Mouse (Mus musculus): Measurements from ENCODE around the gene Msmo1.
A peak's percentile ranks its signal among the peaks of the same experiment; 100 is the strongest.

Msmo1 gene

GRCm38 (mm10) chr8:64733271-64733943 is at the start of gene Msmo1:
Gene Msmo1, minus strand, starts transcription at chr8:64733792.
- DNase-seq (ENCODE audit: low spot score) = peak; percentile 98

GRCm38 (mm10) chr8:64781947-64782346 is 48.4 kb upstream of the Msmo1 start:
- DNase-seq (ENCODE audit: low spot score) = no peak

GRCm38 (mm10) chr8:64777925-64778324 is 44.3 kb upstream of the Msmo1 start:
- no peak for DNase-seq (ENCODE audit: low spot score)

- no peak for DNase-seq (ENCODE audit: low spot score)
Observed at GRCm38 (mm10) chr8:64774136-64774535, 40.5 kb upstream of the Msmo1 start.

- DNase-seq (ENCODE audit: low spot score) = no peak
Observed at GRCm38 (mm10) chr8:64770814-64771213, 37.2 kb upstream of the Msmo1 start.

- DNase-seq (ENCODE audit: low spot score) = no peak
Observed at GRCm38 (mm10) chr8:64769586-64769985, 36.0 kb upstream of the Msmo1 start.

- no peak for DNase-seq (ENCODE audit: low spot score)
Observed at GRCm38 (mm10) chr8:64768645-64769044, 35.1 kb upstream of the Msmo1 start.

GRCm38 (mm10) chr8:64767047-64767446 is 33.5 kb upstream of the Msmo1 start:
- DNase-seq (ENCODE audit: low spot score) = no peak

GRCm38 (mm10) chr8:64764075-64764474 is 30.5 kb upstream of the Msmo1 start:
- no peak for DNase-seq (ENCODE audit: low spot score)

- DNase-seq (ENCODE audit: low spot score) = no peak
Observed at GRCm38 (mm10) chr8:64762751-64763150, 29.2 kb upstream of the Msmo1 start.

- no peak for DNase-seq (ENCODE audit: low spot score)
Observed at GRCm38 (mm10) chr8:64761430-64761829, 27.8 kb upstream of the Msmo1 start.

GRCm38 (mm10) chr8:64757956-64758355 is 24.4 kb upstream of the Msmo1 start:
- DNase-seq (ENCODE audit: low spot score) = no peak

GRCm38 (mm10) chr8:64746215-64747058 is 12.8 kb upstream of the Msmo1 start:
- DNase-seq (ENCODE audit: low spot score) = no peak

- no peak for DNase-seq (ENCODE audit: low spot score)
Observed at GRCm38 (mm10) chr8:64740547-64741211, 7.1 kb upstream of the Msmo1 start.

GRCm38 (mm10) chr8:64738916-64739315 is 5.3 kb upstream of the Msmo1 start:
- DNase-seq (ENCODE audit: low spot score) = no peak

GRCm38 (mm10) chr8:64736767-64737323 is 3.3 kb upstream of the Msmo1 start:
- DNase-seq (ENCODE audit: low spot score) = no peak

GRCm38 (mm10) chr8:64735161-64735560 is 1.6 kb upstream of the Msmo1 start:
- DNase-seq (ENCODE audit: low spot score) = no peak

GRCm38 (mm10) chr8:64732596-64732995 is 996 bp downstream of the Msmo1 start:
- DNase-seq (ENCODE audit: low spot score) = no peak

GRCm38 (mm10) chr8:64728156-64728555 is 5.4 kb downstream of the Msmo1 start:
- DNase-seq (ENCODE audit: low spot score) = no peak

GRCm38 (mm10) chr8:64726190-64726695 is 7.3 kb downstream of the Msmo1 start:
- no peak for DNase-seq (ENCODE audit: low spot score)

- DNase-seq (ENCODE audit: low spot score) = no peak
Observed at GRCm38 (mm10) chr8:64723206-64723605, 10.4 kb downstream of the Msmo1 start.

- DNase-seq (ENCODE audit: low spot score) = no peak
Observed at GRCm38 (mm10) chr8:64717868-64718267, 15.7 kb downstream of the Msmo1 start.
